Mouse (Mus musculus) C2C12 (cell line): ENCODE results near the gene Sertad1.

Experiments
- CEBPB ChIP-seq: IDR thresholded peaks from one replicate; pipeline ENCODE4 v1.6.1; 2011; ENCODE audit warnings: low read depth, mild to moderate bottlenecking, control low read depth, moderate library complexity
- CTCF ChIP-seq: IDR thresholded peaks from one replicate; pipeline ENCODE4 v1.5.1; 2011; ENCODE audit not compliant: control insufficient read depth, insufficient read depth, insufficient read length
- FOSL1 ChIP-seq: IDR thresholded peaks from one replicate; pipeline ENCODE4 v1.8.0; 2011; ENCODE audit warnings: mild to moderate bottlenecking, low read length; ENCODE audit not compliant: poor library complexity, insufficient read depth, severe bottlenecking
- MAX ChIP-seq: IDR thresholded peaks from one replicate; pipeline ENCODE4 v1.6.1; 2011; ENCODE audit warnings: mild to moderate bottlenecking, control low read depth
- MYOD1 ChIP-seq: IDR thresholded peaks from one replicate; pipeline ENCODE4 v1.6.1; 2011; ENCODE audit warnings: low read depth; ENCODE audit not compliant: control insufficient read depth, insufficient read length
- MYOG ChIP-seq: IDR thresholded peaks from one replicate; pipeline ENCODE4 v1.6.1; 2011; ENCODE audit not compliant: control insufficient read depth, insufficient read length; ENCODE audit errors: extremely low read depth
- USF1 ChIP-seq: IDR thresholded peaks from one replicate; pipeline ENCODE4 v1.6.1; 2011; ENCODE audit warnings: low read depth, mild to moderate bottlenecking, control low read depth, moderate library complexity

DNA sequence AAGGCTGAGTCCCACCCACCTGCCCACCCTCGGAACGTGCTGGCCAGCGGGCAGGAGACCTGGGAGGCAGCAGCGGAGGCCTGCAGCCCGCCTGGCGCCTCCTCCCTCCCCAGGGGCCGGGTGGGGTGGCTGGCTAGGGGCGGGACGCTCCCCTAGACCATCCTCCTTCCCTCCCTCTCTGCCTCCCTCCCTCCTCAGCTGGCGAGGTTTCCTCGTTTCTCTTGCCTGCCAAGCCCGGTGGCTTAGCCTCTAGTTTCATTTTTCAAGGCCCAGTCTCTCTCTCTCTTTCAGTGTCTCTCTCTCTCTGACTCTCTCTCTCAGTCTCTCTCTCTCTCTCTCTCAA is 5.1 kb upstream of the Sertad1 start:
- TF ChIP-seq MAX (peak; percentile 31), CTCF (no peak), CEBPB (no peak), USF1 (no peak), FOSL1 (no peak), MYOD1 (no peak), MYOG (no peak)
